Mouse (Mus musculus) liver, embryonic 15.5 days (tissue): Measurements from ENCODE around the gene Kdm1a. TPM values are rescaled to one million over a fixed set of nuclear protein-coding genes. Genes with fewer than 3 reads are reported as not detected.

Source experiments
- ATAC-seq: fragments of 200-750 bp; cut with Nextera tagmentation; 2 replicates; pipeline ENCODE4 v1.8.0; 2017; ENCODE audit warnings: moderate number of reproducible peaks, mild to moderate bottlenecking, moderate library complexity; ENCODE audit not compliant: insufficient read depth
- H3K27ac ChIP-seq: fragments of 300-500 bp; sonication (generic); replicated peaks from 2 replicates; pipeline ENCODE4 v1.5.1; 2015; ENCODE audit warnings: mild to moderate bottlenecking, inconsistent platforms
- H3K27me3 ChIP-seq: fragments of 300-500 bp; sonication (generic); 2 replicates; pipeline ENCODE4 v1.6.1; 2015; ENCODE audit warnings: mild to moderate bottlenecking, inconsistent platforms
- H3K36me3 ChIP-seq: fragments of 300-500 bp; sonication (generic); replicated peaks from 2 replicates; pipeline ENCODE4 v1.6.1; 2015; ENCODE audit warnings: moderate library complexity, mild to moderate bottlenecking, inconsistent platforms
- H3K4me1 ChIP-seq: fragments of 300-500 bp; sonication (generic); replicated peaks from 2 replicates; pipeline ENCODE4 v1.6.1; 2015; ENCODE audit warnings: inconsistent platforms
- H3K4me2 ChIP-seq: fragments of 300-500 bp; sonication (generic); 2 replicates; pipeline ENCODE4 v1.6.1; 2015; ENCODE audit warnings: moderate library complexity, mild to moderate bottlenecking, inconsistent platforms
- H3K4me3 ChIP-seq: fragments of 300-500 bp; sonication (generic); replicated peaks from 2 replicates; pipeline ENCODE4 v1.5.1; 2015; ENCODE audit warnings: mild to moderate bottlenecking, inconsistent platforms
- H3K9ac ChIP-seq: fragments of 300-500 bp; sonication (generic); 2 replicates; pipeline ENCODE4 v1.6.1; 2015; ENCODE audit warnings: moderate library complexity, mild to moderate bottlenecking, inconsistent platforms
- H3K9me3 ChIP-seq: fragments of 300-500 bp; sonication (generic); replicated peaks from 2 replicates; pipeline ENCODE4 v1.6.1; 2016; ENCODE audit warnings: inconsistent platforms
- WGBS: fragments of 180-500 bp; shearing (Covaris S2); methylation state at CpG from one replicate; pipeline ENCODE4 v1.1.7; 2015; ENCODE audit warnings: mixed read lengths; ENCODE audit not compliant: insufficient replicate concordance; 5-methylcytosine and 5-hydroxymethylcytosine counted together
- microRNA-seq: library from miRNA; unstranded; fragments of <30 nt; microRNA quantifications from one replicate; pipeline ENCODE4, GENCODE M21; 2016
- polyA plus RNA-seq: library from polyadenylated mRNA; unstranded; fragments of >200 nt; fragmentation: Nextera tagmentation; extraction: Ambion mirVana; gene quantifications from 2 replicates; pipeline ENCODE4 v1.2.1, GENCODE M21; 2015

Kdm1a gene
- polyA plus RNA-seq, 1 experiment from 2014 or later: 9.5 TPM

DNA sequence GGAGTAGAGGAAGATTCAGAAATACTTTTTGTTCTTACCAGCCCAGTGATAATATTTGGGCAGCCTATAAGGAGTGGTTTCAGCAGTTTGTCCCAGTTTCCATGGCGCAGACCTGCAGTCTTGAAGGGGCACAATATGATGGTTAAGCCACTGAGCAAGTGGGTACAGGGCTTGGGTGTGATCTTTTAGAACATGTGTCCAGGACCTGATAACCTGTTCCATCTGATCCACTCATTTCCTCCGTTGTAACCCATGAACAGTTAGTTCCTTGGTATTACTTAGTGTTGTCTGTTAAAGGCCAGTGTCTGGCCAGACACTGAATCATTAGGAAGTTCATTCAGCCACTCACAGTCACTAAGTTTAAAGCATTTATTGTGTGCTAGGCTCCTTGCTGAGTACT lies 78.2 kb downstream of the Kdm1a start:
- Histone ChIP-seq H3K9me3 (no peaks in the 10 kb centered on the region), H3K36me3 (no peaks in the 10 kb centered on the region), H3K4me1 (peaks cover 14% of the 10 kb centered on the region), H3K27me3 (no peaks in the 10 kb centered on the region), H3K4me3 (no peak overlapping the region), H3K4me2 (no peak overlapping the region), H3K9ac (no peak overlapping the region), H3K27ac (no peak overlapping the region)
- ATAC-seq: peak; percentile 67; the same call in 1 of the 2 replicates
- WGBS: 38% methylated on average over 2 of the region's 2 CpGs

GRCm38 (mm10) chr4:136521898-136522297 lies 80.6 kb downstream of the Kdm1a start:
- H3K4me1 ChIP-seq: peaks cover 14% of the 10 kb centered on the region
- H3K4me2 ChIP-seq: no peak overlapping the region
- H3K27me3 ChIP-seq: no peaks in the 10 kb centered on the region
- H3K9ac ChIP-seq: no peak overlapping the region
- ATAC-seq: no peak
- H3K36me3 ChIP-seq: no peaks in the 10 kb centered on the region
- H3K4me3 ChIP-seq: no peak overlapping the region
- H3K27ac ChIP-seq: no peak overlapping the region
- 59% methylated on average over 5 of the region's 5 CpGs for WGBS
- no peaks in the 10 kb centered on the region for H3K9me3 ChIP-seq

DNA sequence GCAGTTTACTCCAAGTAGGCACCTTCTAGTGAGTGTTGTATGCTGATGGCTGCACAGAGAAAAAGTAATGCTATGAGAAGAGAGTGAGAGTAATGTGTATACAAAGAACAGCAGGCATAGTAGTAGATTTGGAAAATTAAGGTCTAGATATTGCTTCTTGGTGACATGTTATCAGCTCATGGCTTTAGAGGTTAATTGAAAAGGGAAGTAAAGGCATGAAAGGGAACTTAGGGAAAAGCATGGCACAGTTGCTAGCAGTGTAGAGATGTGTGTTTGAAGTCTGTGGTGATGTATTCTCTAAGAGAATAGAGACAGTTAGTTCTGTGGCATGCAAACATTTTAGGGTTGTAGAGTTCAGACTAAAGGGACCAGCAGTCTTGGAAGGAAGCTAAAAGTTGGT lies 82.7 kb downstream of the Kdm1a start:
- no peaks in the 10 kb centered on the region for H3K27me3 ChIP-seq
- ATAC-seq: no peak
- H3K4me2 ChIP-seq: no peak overlapping the region
- H3K27ac ChIP-seq: no peak overlapping the region
- no peaks in the 10 kb centered on the region for H3K36me3 ChIP-seq
- no peak overlapping the region for H3K9ac ChIP-seq
- H3K4me1 ChIP-seq: peaks cover 12% of the 10 kb centered on the region
- H3K4me3 ChIP-seq: no peak overlapping the region
- H3K9me3 ChIP-seq: no peaks in the 10 kb centered on the region

DNA sequence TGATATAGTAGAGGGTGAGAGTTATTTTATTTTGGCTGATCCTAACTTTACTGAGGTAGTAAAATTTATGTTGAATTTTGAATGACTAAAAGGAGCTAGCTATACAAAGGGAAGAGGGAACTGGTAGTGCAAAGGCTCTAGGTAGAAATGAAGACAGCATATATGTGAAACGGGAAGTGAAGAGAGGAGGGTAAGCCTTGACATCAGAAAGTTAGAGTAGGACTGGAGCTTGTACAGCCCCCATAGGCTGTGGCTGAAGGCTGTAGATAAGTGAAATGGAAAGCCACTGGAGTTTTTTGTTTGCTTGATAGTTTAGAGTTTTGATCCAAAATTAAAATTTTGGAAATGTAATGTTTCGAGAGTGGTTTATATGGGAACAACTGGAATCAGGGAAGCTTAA lies 83.9 kb downstream of the Kdm1a start:
- Histone ChIP-seq H3K9me3 (no peaks in the 10 kb centered on the region), H3K4me3 (no peak overlapping the region), H3K36me3 (no peaks in the 10 kb centered on the region), H3K9ac (no peak overlapping the region), H3K4me1 (0 out of 2 replicates have a peak, but pooled peaks cover 3% of the 10 kb centered on the region), H3K27me3 (no peaks in the 10 kb centered on the region), H3K4me2 (no peak overlapping the region), H3K27ac (no peak overlapping the region)
- ATAC-seq: no peak
- 33% methylated on average over 2 of the region's 2 CpGs for WGBS

GRCm38 (mm10) chr4:136518141-136518540 lies 84.4 kb downstream of the Kdm1a start:
- no peak overlapping the region for H3K4me3 ChIP-seq
- H3K9ac ChIP-seq: no peak overlapping the region
- no peak for ATAC-seq
- H3K9me3 ChIP-seq: no peaks in the 10 kb centered on the region
- H3K4me1 ChIP-seq: peaks cover 3% of the 10 kb centered on the region; the same call in 1 of the 2 replicates
- no peaks in the 10 kb centered on the region for H3K27me3 ChIP-seq
- WGBS: 69% methylated on average over 2 of the region's 2 CpGs
- no peak overlapping the region for H3K27ac ChIP-seq
- H3K4me2 ChIP-seq: no peak overlapping the region
- no peaks in the 10 kb centered on the region for H3K36me3 ChIP-seq

DNA sequence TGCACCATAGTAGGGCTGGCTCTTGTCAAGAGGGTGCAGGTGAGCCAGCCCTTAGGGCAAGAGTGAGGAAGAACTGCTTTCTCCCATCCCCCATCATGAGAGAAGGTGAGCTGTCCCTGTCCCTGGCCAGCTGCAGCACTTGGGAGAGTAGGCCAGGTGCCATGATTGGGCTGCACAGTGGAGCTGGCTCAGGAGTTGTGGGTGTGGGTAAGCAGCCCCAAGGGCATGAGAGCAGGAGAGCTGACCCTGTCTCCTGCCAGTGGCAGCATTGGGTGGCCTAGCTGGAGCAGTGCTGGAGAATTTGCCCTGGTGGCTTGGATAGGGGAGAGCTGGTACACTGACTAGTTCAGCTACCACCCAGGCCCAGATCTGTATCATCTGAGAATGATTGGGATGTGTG lies 89.6 kb downstream of the Kdm1a start:
- Histone ChIP-seq H3K36me3 (no peaks in the 10 kb centered on the region), H3K4me1 (peaks cover 6% of the 10 kb centered on the region), H3K27me3 (no peaks in the 10 kb centered on the region), H3K9ac (no peak overlapping the region), H3K4me2 (no peak overlapping the region), H3K4me3 (no peak overlapping the region), H3K27ac (no peak overlapping the region), H3K9me3 (no peaks in the 10 kb centered on the region)
- ATAC-seq: no peak

GRCm38 (mm10) chr4:136511708-136512107 lies 90.8 kb downstream of the Kdm1a start:
- Histone ChIP-seq H3K4me1 (peaks cover 6% of the 10 kb centered on the region), H3K27ac (no peak overlapping the region), H3K9me3 (no peaks in the 10 kb centered on the region), H3K9ac (no peak overlapping the region), H3K36me3 (no peaks in the 10 kb centered on the region), H3K4me2 (no peak overlapping the region), H3K4me3 (no peak overlapping the region), H3K27me3 (no peaks in the 10 kb centered on the region)
- no peak for ATAC-seq
- 45% methylated on average over 4 of the region's 4 CpGs for WGBS

DNA sequence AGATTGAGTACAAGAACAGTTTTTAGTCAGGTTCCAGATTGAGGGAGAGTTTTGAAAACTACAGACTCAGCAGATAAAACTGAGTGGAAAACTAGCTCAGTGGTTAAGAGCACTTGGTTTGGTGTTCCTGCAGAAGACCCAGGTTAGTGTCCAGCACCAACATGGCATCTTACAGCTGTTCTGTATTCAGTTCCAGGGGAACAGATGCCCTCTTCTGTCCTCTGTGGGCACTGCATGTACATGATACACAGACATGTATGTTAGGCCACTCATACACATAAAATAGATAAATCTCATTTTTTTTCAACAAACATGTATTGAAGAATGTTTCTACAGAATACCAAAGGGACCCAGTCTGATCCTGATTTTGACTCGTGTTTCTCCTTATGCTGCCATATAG lies 92.7 kb downstream of the Kdm1a start:
- Histone ChIP-seq H3K4me1 (peaks cover 6% of the 10 kb centered on the region), H3K27ac (no peak overlapping the region), H3K9me3 (no peaks in the 10 kb centered on the region), H3K4me2 (no peak overlapping the region), H3K36me3 (no peaks in the 10 kb centered on the region), H3K4me3 (no peak overlapping the region), H3K27me3 (no peaks in the 10 kb centered on the region), H3K9ac (no peak overlapping the region)
- ATAC-seq: no peak
- WGBS: 48% methylated on average over 1 of the region's 1 CpGs

DNA sequence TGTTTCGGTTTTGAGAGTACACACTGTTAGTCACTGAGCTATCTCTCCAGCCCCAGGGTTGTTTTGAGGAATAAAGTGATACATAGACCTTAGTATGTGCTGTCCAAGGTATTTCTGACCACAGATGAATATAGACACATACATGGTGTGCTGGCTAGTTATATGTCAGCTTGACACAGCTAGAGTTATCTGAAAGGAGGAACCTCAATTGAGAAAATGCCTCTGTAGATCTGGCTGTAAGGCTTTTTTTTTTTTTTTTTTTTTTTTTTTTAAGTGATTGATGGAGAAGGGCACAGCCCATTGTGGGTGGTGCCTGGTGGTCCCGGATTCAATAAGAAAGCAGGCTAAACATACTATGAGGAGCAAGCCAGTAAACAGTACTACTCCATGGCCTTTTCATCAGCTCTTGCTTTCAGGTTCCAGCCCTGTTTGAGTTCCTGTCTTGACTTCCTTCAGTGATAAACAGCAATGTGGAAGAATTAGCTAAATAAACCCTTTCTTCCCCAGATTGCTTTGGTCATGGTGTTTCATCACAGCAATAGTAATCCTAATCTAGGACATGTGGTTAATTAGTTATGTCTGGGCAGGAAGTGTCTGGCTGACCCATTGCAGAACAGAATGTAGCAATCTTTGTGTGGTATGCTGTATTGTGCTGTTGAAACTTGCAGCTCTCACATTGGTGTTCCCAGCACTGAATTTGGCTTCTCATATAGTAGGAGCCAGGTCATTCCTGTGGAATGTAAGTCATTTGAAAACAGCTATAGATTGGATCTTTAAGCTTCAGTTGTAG lies 96.9 kb downstream of the Kdm1a start:
- Histone ChIP-seq H3K9me3 (no peaks in the 10 kb centered on the region), H3K4me3 (no peak overlapping the region), H3K27me3 (no peaks in the 10 kb centered on the region), H3K4me2 (no peak overlapping the region), H3K27ac (no peak overlapping the region), H3K4me1 (no peaks in the 10 kb centered on the region), H3K36me3 (no peaks in the 10 kb centered on the region), H3K9ac (no peak overlapping the region)
- WGBS: 11% methylated on average over 2 of the region's 2 CpGs
- 0 out of 2 replicates have a peak, but pooled peaks have one; percentile 47 for ATAC-seq

Small RNA genes within 50 kb of the gene (microRNA-seq; reads per million reads assigned to microRNA genes)
- not detected for gene Gm22180

Other genes with a start within 250 kb of the Kdm1a start
- gene Htr1d, start 179.2 kb downstream of the Kdm1a start, polyA plus RNA-seq: not detected in 2 replicates
- gene 6030445D17Rik, start 140.5 kb downstream of the Kdm1a start, polyA plus RNA-seq: 0.08 and 0.10 TPM in 2 replicates
- gene Luzp1, start 133.0 kb downstream of the Kdm1a start, polyA plus RNA-seq: 10.9 and 12.8 TPM in 2 replicates
- gene Tex46, start 7.7 kb upstream of the Kdm1a start, polyA plus RNA-seq: not detected in 2 replicates
- not detected in 2 replicates for gene Lactbl1, start 19.9 kb upstream of the Kdm1a start, polyA plus RNA-seq
- 0.23 and 0.28 TPM in 2 replicates for gene Ephb2, start 233.3 kb upstream of the Kdm1a start, polyA plus RNA-seq